Mouse (Mus musculus) CH12.LX (cell line): Measurements from ENCODE around the gene Pi16. TPM values are rescaled to one million over a fixed set of nuclear protein-coding genes. Genes with fewer than 3 reads are reported as not detected.

Source experiments
- DNase-seq: peaks from one replicate; pipeline ENCODE4 v3.0.0-alpha.2; 2013; ENCODE audit errors: extremely low read depth
- H3K27ac ChIP-seq: 2 replicates; pipeline ENCODE4 v1.5.1; 2012; ENCODE audit warnings: low read depth, mild to moderate bottlenecking, control low read depth, moderate library complexity; ENCODE audit not compliant: insufficient read depth
- H3K27me3 ChIP-seq: replicated peaks from 2 replicates; pipeline ENCODE3; 2012; ENCODE audit warnings: inconsistent platforms
- H3K36me3 ChIP-seq, 2 experiments: replicated peaks in 1 of 2; 2 replicates each; pipeline versions ENCODE3 to v1.6.1; 2012; ENCODE audit warnings: inconsistent platforms in 1 of 2, low read length in 1 of 2, mild to moderate bottlenecking in 1 of 2, mixed read lengths in 1 of 2, moderate library complexity in 1 of 2; ENCODE audit not compliant: control insufficient read depth in 1 of 2, insufficient read depth in 1 of 2
- H3K4me1 ChIP-seq, 2 experiments: 2 replicates each; pipeline ENCODE4 v1.6.1; 2012; ENCODE audit warnings: inconsistent platforms in 1 of 2, moderate library complexity in 1 of 2; ENCODE audit not compliant: insufficient read depth in 2 of 2, control insufficient read depth in 1 of 2
- H3K4me2 ChIP-seq: 2 replicates; pipeline ENCODE4 v1.6.1; 2012; ENCODE audit warnings: low read depth, mild to moderate bottlenecking, control low read depth; ENCODE audit not compliant: poor library complexity, insufficient read depth, severe bottlenecking
- H3K4me3 ChIP-seq, 3 experiments: fragments of 150-350 bp in 1 of 3; sonication (generic) in 1 of 3; replicated peaks in 1 of 3; 2 replicates each; pipeline versions ENCODE3 to v1.5.1; 2011 to 2012; ENCODE audit warnings: low read depth in 2 of 3, low read length in 2 of 3, mild to moderate bottlenecking in 2 of 3, moderate library complexity in 2 of 3, control low read depth in 1 of 3, improper control_type of control experiment in 1 of 3, inconsistent platforms in 1 of 3, mixed read lengths in 1 of 3; ENCODE audit not compliant: poor library complexity in 1 of 3
- H3K79me2 ChIP-seq: replicated peaks from 2 replicates; pipeline ENCODE4 v1.6.1; 2012; ENCODE audit warnings: mild to moderate bottlenecking, moderate library complexity; ENCODE audit not compliant: control insufficient read depth, poor library complexity, insufficient read depth, severe bottlenecking; ENCODE audit errors: extremely low read depth
- H3K9ac ChIP-seq: 2 replicates; pipeline ENCODE4 v1.6.1; 2012; ENCODE audit warnings: low read depth, mild to moderate bottlenecking, control low read depth, moderate library complexity; ENCODE audit not compliant: insufficient read depth
- H3K9me3 ChIP-seq: replicated peaks from 2 replicates; pipeline ENCODE3; 2012; ENCODE audit warnings: low read length, inconsistent platforms, mixed read lengths
- BHLHE40 ChIP-seq: IDR thresholded peaks from 2 replicates; pipeline ENCODE4 v1.6.1; 2011; ENCODE audit warnings: mild to moderate bottlenecking, low read depth, low read length, improper control_type of control experiment
- CHD1 ChIP-seq: IDR thresholded peaks from 2 replicates; pipeline ENCODE4 v1.6.1; 2012; ENCODE audit warnings: low read depth, low read length, improper control_type of control experiment, inconsistent platforms
- CHD2 ChIP-seq: IDR thresholded peaks from 2 replicates; pipeline ENCODE4 v1.6.1; 2011; ENCODE audit warnings: low read length, improper control_type of control experiment
- CTCF ChIP-seq, 2 experiments: IDR thresholded peaks in 1 of 2; conservative IDR thresholded peaks in 1 of 2; 2 replicates each; pipeline ENCODE4 v1.5.1; 2011 to 2012; ENCODE audit warnings: low read depth in 2 of 2, low read length in 2 of 2, improper control_type of control experiment in 1 of 2, inconsistent platforms in 1 of 2, mild to moderate bottlenecking in 1 of 2, moderate library complexity in 1 of 2
- E2F4 ChIP-seq: IDR thresholded peaks from 2 replicates; pipeline ENCODE4 v1.6.1; 2011; ENCODE audit warnings: low read depth, low read length, improper control_type of control experiment; ENCODE audit not compliant: insufficient replicate concordance
- ELF1 ChIP-seq: IDR thresholded peaks from 2 replicates; pipeline ENCODE4 v1.6.1; 2014; ENCODE audit warnings: low read depth, mild to moderate bottlenecking, inconsistent platforms, low read length, improper control_type of control experiment
- EP300 ChIP-seq: IDR thresholded peaks from 2 replicates; pipeline ENCODE4 v1.6.1; 2011; ENCODE audit warnings: low read length, improper control_type of control experiment
- ETS1 ChIP-seq: conservative IDR thresholded peaks from 2 replicates; pipeline ENCODE4 v1.6.1; 2012; ENCODE audit warnings: low read depth, mild to moderate bottlenecking, inconsistent platforms, low read length, improper control_type of control experiment, moderate library complexity
- GABPA ChIP-seq: IDR thresholded peaks from 2 replicates; pipeline ENCODE4 v1.6.1; 2012; ENCODE audit warnings: low read depth, low read length, improper control_type of control experiment, inconsistent platforms; ENCODE audit not compliant: insufficient replicate concordance
- HCFC1 ChIP-seq: IDR thresholded peaks from 2 replicates; pipeline ENCODE4 v1.6.1; 2012; ENCODE audit warnings: low read depth, mild to moderate bottlenecking, inconsistent platforms, low read length, improper control_type of control experiment
- IRF4 ChIP-seq: IDR thresholded peaks from 2 replicates; pipeline ENCODE4 v1.6.1; 2014; ENCODE audit warnings: low read depth, mild to moderate bottlenecking, inconsistent platforms, low read length, improper control_type of control experiment
- JUN ChIP-seq: IDR thresholded peaks from 2 replicates; pipeline ENCODE4 v1.6.1; 2011; ENCODE audit warnings: low read depth, mild to moderate bottlenecking, low read length, improper control_type of control experiment, moderate library complexity; ENCODE audit not compliant: insufficient read depth
- JUND ChIP-seq: conservative IDR thresholded peaks from 2 replicates; pipeline ENCODE4 v1.6.1; 2011; ENCODE audit warnings: low read depth, low read length, improper control_type of control experiment
- KAT2A ChIP-seq: IDR thresholded peaks from 2 replicates; pipeline ENCODE4 v1.6.1; 2012; ENCODE audit warnings: low read length, improper control_type of control experiment, inconsistent platforms; ENCODE audit not compliant: insufficient replicate concordance
- MAFK ChIP-seq: IDR thresholded peaks from 2 replicates; pipeline ENCODE4 v1.6.1; 2011; ENCODE audit warnings: low read length, improper control_type of control experiment; ENCODE audit not compliant: insufficient replicate concordance
- MAX ChIP-seq: IDR thresholded peaks from 2 replicates; pipeline ENCODE4 v1.6.1; 2011; ENCODE audit warnings: low read length, improper control_type of control experiment
- MAZ ChIP-seq: IDR thresholded peaks from 2 replicates; pipeline ENCODE4 v1.6.1; 2012; ENCODE audit warnings: low read depth, mild to moderate bottlenecking, inconsistent platforms, low read length, improper control_type of control experiment, moderate library complexity
- MEF2A ChIP-seq: IDR thresholded peaks from 2 replicates; pipeline ENCODE4 v1.6.1; 2014; ENCODE audit warnings: low read depth, mild to moderate bottlenecking, inconsistent platforms, low read length, improper control_type of control experiment, borderline replicate concordance
- MXI1 ChIP-seq: IDR thresholded peaks from 2 replicates; pipeline ENCODE4 v1.6.1; 2011; ENCODE audit warnings: mild to moderate bottlenecking, low read depth, low read length, improper control_type of control experiment
- MYC ChIP-seq: IDR thresholded peaks from 2 replicates; pipeline ENCODE4 v1.6.1; 2011; ENCODE audit warnings: low read depth, mild to moderate bottlenecking, improper control_type of control experiment, low read length
- NELFE ChIP-seq: IDR thresholded peaks from 2 replicates; pipeline ENCODE4 v1.6.1; 2011; ENCODE audit warnings: low read depth, low read length, improper control_type of control experiment
- NRF1 ChIP-seq: IDR thresholded peaks from 2 replicates; pipeline ENCODE4 v1.6.1; 2014; ENCODE audit warnings: low read depth, mild to moderate bottlenecking, inconsistent platforms, low read length, improper control_type of control experiment, moderate library complexity
- PAX5 ChIP-seq: IDR thresholded peaks from 2 replicates; pipeline ENCODE4 v1.6.1; 2012; ENCODE audit warnings: low read length, inconsistent platforms, mixed read lengths
- POLR2A ChIP-seq: IDR thresholded peaks from 2 replicates; pipeline ENCODE4 v1.6.1; 2011; ENCODE audit warnings: low read depth, mild to moderate bottlenecking, improper control_type of control experiment, low read length
- POLR2AphosphoS2 ChIP-seq: IDR thresholded peaks from 2 replicates; pipeline ENCODE4 v1.6.1; 2011; ENCODE audit warnings: low read depth, low read length, improper control_type of control experiment
- RAD21 ChIP-seq: IDR thresholded peaks from 2 replicates; pipeline ENCODE4 v1.6.1; 2011; ENCODE audit warnings: low read depth, mild to moderate bottlenecking, low read length, improper control_type of control experiment, moderate library complexity
- RCOR1 ChIP-seq: conservative IDR thresholded peaks from 2 replicates; pipeline ENCODE4 v1.6.1; 2012; ENCODE audit warnings: low read depth, mild to moderate bottlenecking, inconsistent platforms, low read length, improper control_type of control experiment
- SIN3A ChIP-seq: IDR thresholded peaks from 2 replicates; pipeline ENCODE4 v1.6.1; 2012; ENCODE audit warnings: low read length, improper control_type of control experiment, inconsistent platforms
- SMC3 ChIP-seq: IDR thresholded peaks from 2 replicates; pipeline ENCODE4 v1.6.1; 2011; ENCODE audit warnings: low read depth, low read length, improper control_type of control experiment
- TBP ChIP-seq: conservative IDR thresholded peaks from 2 replicates; pipeline ENCODE4 v1.6.1; 2011; ENCODE audit warnings: low read depth, low read length, improper control_type of control experiment
- TCF12 ChIP-seq: IDR thresholded peaks from 2 replicates; pipeline ENCODE4 v1.6.1; 2014; ENCODE audit warnings: low read depth, mild to moderate bottlenecking, inconsistent platforms, low read length, improper control_type of control experiment
- UBTF ChIP-seq: IDR thresholded peaks from 2 replicates; pipeline ENCODE4 v1.6.1; 2012; ENCODE audit warnings: low read depth, mild to moderate bottlenecking, inconsistent platforms, low read length, improper control_type of control experiment, moderate library complexity
- USF1 ChIP-seq: IDR thresholded peaks from 2 replicates; pipeline ENCODE4 v1.6.1; 2014; ENCODE audit warnings: low read depth, mild to moderate bottlenecking, inconsistent platforms, low read length, improper control_type of control experiment
- USF2 ChIP-seq: conservative IDR thresholded peaks from 2 replicates; pipeline ENCODE4 v1.6.1; 2011; ENCODE audit warnings: low read depth, low read length, improper control_type of control experiment
- ZC3H11A ChIP-seq: IDR thresholded peaks from 2 replicates; pipeline ENCODE4 v1.6.1; 2012; ENCODE audit warnings: low read depth, mild to moderate bottlenecking, inconsistent platforms, low read length, improper control_type of control experiment
- ZKSCAN1 ChIP-seq: IDR thresholded peaks from 2 replicates; pipeline ENCODE4 v1.6.1; 2012; ENCODE audit warnings: low read depth, inconsistent platforms, low read length, improper control_type of control experiment, borderline replicate concordance
- ZMIZ1 ChIP-seq: IDR thresholded peaks from 2 replicates; pipeline ENCODE4 v1.6.1; 2012; ENCODE audit warnings: low read depth, mild to moderate bottlenecking, inconsistent platforms, low read length, improper control_type of control experiment
- ZNF384 ChIP-seq: IDR thresholded peaks from 2 replicates; pipeline ENCODE4 v1.6.1; 2012; ENCODE audit warnings: low read depth, low read length, improper control_type of control experiment, inconsistent platforms
- dilution Hi-C: fragments of 300-500 bp; cut with MboI; formaldehyde crosslinking; loops from 2 replicates; pipeline ENCODE4 v1.14.3; 2020; ENCODE audit warnings: low sequenced_read_pairs; ENCODE audit not compliant: extremely low pct_unique_long_range_greater_than_20kb, extremely low pct_ligation_motif_present
- in situ Hi-C: fragments of 300-500 bp; cut with MboI; formaldehyde crosslinking; loops from 3 replicates; pipeline ENCODE4 v1.14.3; 2019; ENCODE audit warnings: low sequenced_read_pairs, low pct_ligation_motif_present, low pct_unique_long_range_greater_than_20kb, mixed read lengths
- polyA plus RNA-seq: library from polyadenylated mRNA; unstranded; fragments of >175 nt; gene quantifications from 2 replicates; pipeline ENCODE4 v1.2.1, GENCODE M21; 2012; ENCODE audit warnings: low read depth; ENCODE audit not compliant: insufficient read length
- total RNA-seq, 2 experiments: library from RNA; depleted of rRNA; stranded (reverse); fragments of 300-350 nt in 1 of 2; fragments of >200 nt in 1 of 2; gene quantifications; 2 replicates each; pipeline ENCODE4 v1.2.3; 2012 to 2014

Gene Pi16
- total and polyA plus RNA-seq, 3 experiments: 0.13 TPM; not detected in 2

DNA sequence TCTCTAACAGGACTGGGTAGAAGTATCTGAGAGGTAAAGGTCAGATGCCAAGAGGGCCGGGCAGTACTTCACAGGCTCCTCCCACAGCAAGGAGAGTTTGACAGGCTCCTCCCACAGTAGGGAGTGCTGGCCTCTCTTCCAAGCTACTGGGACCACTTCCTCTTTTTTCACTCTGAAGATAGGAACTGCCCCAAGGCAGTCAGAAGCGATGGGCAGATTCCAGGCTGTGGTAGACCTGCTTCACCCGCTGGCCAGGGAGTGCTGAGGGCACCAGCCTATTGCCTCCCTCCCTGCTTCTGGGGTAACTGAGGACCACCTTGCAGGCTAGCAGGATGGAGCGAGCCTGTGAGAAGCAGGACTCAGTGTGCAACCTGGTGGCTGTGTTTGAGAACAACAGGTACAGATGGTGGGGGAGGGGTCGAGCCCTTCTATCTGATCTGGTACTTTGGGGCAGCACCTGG, 43.3 kb downstream of the Pi16 start, which contains the start of gene Fgd2:
Gene Fgd2, plus strand, starts transcription at position 154 of the 461 bp plus-strand sequence.
- Histone ChIP-seq H3K4me1 (peaks cover 27 to 59% of the 10 kb centered on the region in 2 experiments), H3K36me3 (peaks cover 12 to 19% of the 10 kb centered on the region in 2 experiments), H3K27me3 (no peaks in the 10 kb centered on the region), H3K9ac (peak within 1 kb of the TSS; percentile 52), H3K4me2 (peak within 1 kb of the TSS; percentile 82), H3K27ac (peak within 1 kb of the TSS; percentile 70), H3K9me3 (no peaks in the 10 kb centered on the region), H3K4me3 (peak within 1 kb of the TSS; percentile 59 to 76 (median 64)), H3K79me2 (peaks cover 4% of the 10 kb centered on the region; the same call in 1 of the 2 replicates)
- in situ Hi-C loops: no loop called here
- TF ChIP-seq NRF1: no peak
- TF ChIP-seq POLR2AphosphoS2: no peak
- no peak for TF ChIP-seq MAX
- no peak for TF ChIP-seq ZNF384
- TF ChIP-seq GABPA: no peak
- TF ChIP-seq PAX5: no peak
- TF ChIP-seq SMC3: no peak
- TF ChIP-seq MXI1: no peak
- TF ChIP-seq NELFE: peak; percentile 61; the same call in 1 of the 2 replicates
- no peak for TF ChIP-seq CHD1
- peak; percentile 83 for TF ChIP-seq IRF4
- no peak for TF ChIP-seq HCFC1
- TF ChIP-seq SIN3A: no peak; the same call in 1 of the 2 replicates
- TF ChIP-seq ZKSCAN1: no peak
- no peak for TF ChIP-seq E2F4
- peak; percentile 68 for TF ChIP-seq TCF12
- TF ChIP-seq ETS1: no peak
- TF ChIP-seq ELF1: peak; percentile 32; the same call in 1 of the 2 replicates
- no peak for TF ChIP-seq USF1
- TF ChIP-seq MAZ: no peak
- no peak for TF ChIP-seq MEF2A
- no peak for TF ChIP-seq USF2
- TF ChIP-seq ZC3H11A: no peak
- no peak for TF ChIP-seq MAFK
- TF ChIP-seq RAD21: no peak; the same call in 1 of the 2 replicates
- TF ChIP-seq ZMIZ1: no peak; the same call in 1 of the 2 replicates
- no peak for TF ChIP-seq MYC
- TF ChIP-seq JUND: no peak
- TF ChIP-seq CTCF (conservative IDR thresholded peaks at IDR 0.05 in 1 of 2, IDR thresholded peaks at IDR 0.05 in 1 of 2; ENCODE audit: low read depth in 2 of 2, low read length in 2 of 2): peak; percentile 15 to 44; a peak in 2 of 4 replicates
- no peak for TF ChIP-seq JUN
- TF ChIP-seq EP300: peak; percentile 70
- peak; percentile 71 for TF ChIP-seq POLR2A
- peak; percentile 69; the same call in 1 of the 2 replicates for TF ChIP-seq CHD2
- TF ChIP-seq UBTF: no peak
- TF ChIP-seq RCOR1: no peak
- TF ChIP-seq TBP: peak; percentile 90
- TF ChIP-seq KAT2A: no peak
- TF ChIP-seq BHLHE40: no peak
- DNase-seq: peak; percentile 88
- dilution Hi-C loops: no loop called here
